Mouse (Mus musculus) monocyte, adult 5-6 weeks (primary cell): ENCODE data around the gene Megf6. TPM values are rescaled to one million over a fixed set of nuclear protein-coding genes. Genes with fewer than 3 reads are reported as not detected.

ENCODE experiments used
- ATAC-seq: fragments of 153-309, 156-312 bp; replicated peaks from 2 replicates; pipeline ENCODE4 v1.8.0; 2017; ENCODE audit warnings: mild to moderate bottlenecking; ENCODE audit not compliant: low TSS enrichment, insufficient number of reproducible peaks, severe bottlenecking, poor library complexity, low FRiP score
- total RNA-seq: library from RNA; stranded (forward); fragments of 200-1000, 200-491, 200-594 nt; gene quantifications from 3 replicates; pipeline ENCODE4 v1.2.3, GENCODE M21; 2017

Megf6 gene
- total RNA-seq, 1 experiment from 2014 or later: not detected

DNA sequence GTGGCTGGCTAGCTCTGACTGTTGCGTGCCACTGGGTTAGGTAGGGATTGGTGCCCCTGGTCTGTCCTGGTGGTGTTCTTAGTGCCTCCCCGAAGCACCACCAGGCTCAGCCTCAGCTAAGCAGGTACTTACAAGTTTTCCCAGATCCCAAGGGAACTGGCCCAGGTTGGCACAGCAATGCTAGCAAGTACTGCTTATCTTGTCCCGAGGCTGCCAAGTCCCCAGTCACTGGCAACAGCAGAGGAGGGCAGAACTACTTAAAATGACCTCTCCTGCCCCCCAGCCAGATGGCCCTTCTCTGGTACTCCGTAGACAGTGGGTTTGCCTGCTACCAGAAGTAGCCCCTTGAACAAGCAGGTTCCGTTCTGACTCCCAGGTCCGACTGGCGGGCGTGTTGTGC lies 68.7 kb downstream of the Megf6 start:
- no peak for ATAC-seq

DNA sequence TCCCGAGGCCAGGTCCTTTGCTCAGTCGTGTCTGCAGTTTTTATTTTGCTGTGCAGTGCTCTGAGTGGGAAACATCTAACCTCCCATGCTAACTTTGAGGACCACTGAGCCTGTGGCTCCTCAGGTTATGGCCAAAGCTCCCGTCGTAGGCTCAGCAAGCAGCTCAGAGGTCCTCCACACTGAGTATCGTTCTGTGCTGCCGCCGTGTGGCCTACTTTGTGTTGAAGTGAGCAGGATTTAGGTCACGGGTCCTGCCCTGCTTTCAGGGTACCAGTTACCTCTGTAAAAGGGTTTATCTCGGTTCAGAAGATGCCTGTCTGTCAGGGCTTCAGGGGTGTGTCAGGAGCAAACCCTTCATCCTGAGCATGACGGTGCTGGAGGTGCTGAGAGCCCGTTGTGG lies 70.1 kb downstream of the Megf6 start:
- no peak for ATAC-seq

DNA sequence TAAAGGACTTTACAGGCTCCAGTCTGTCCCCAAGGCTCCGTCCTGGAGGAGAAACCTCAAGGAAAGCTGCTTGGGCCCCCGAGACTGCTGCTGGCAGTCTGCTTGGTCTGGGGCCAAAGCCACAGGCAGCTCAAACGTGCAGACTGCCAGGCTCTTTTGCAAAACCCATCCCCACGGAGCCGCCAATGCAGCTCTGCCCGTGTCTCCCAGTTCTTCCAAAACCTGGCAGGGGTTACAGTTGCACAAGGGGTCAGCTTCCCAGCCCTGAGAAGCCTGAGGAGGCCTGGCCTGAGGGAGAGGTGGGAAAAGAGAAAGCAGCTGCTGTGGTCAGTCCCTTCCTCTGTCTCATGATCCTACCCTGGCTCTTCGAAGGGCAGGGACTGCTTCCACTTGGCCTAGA lies 74.8 kb downstream of the Megf6 start:
- no peak for ATAC-seq

DNA sequence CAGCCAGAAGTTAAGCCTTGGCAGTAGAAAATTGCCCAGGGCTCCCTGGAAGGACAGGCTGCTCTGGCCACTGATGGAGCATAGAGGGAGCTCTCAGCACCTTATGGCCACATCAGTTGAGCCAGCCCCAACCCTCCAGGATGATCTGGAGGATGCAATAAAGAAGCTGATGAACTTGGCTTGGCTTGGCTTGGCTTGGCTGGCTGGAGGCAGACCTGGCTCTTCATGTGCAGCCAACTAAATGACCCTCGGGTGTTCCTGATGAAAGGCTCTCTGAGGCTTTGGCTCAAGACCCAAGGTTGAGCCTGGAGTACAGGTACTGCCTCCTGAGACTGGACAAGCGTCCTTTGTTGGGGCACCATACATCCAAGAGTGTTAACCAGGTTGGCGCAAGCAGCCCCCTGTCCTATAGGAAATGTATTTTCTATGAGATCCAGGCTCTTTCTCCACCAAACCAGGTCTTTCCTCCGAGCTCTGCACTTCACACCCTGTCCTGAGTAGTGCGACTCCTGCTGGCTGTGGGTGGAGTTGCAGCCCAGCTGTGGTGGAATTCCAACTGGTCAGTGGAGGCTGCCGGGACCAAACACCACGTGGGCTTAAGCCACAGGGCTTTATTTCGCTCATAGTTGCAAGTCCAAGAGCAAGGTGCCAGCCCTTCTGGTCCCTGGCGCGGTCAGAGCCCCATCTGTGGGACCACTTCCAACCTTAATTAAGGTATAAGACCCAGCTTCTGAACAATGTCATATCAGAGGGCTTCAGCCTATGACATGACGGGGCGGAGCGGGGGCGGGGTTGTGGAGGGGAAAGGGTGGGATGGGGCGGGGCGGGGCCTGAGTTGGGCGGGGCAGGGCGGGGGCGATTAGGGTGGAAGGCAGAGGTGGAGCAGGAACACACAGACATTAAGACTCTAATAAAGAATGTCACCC lies 75.8 kb downstream of the Megf6 start:
- ATAC-seq: no peak; the same call in 1 of the 2 replicates

GRCm38 (mm10) chr4:154247207-154248091 lies 76.9 kb downstream of the Megf6 start:
- no peak for ATAC-seq

- no peak for ATAC-seq
These were observed 77.7 kb downstream of the Megf6 start for GRCm38 (mm10) chr4:154248092-154248805.

- no peak for ATAC-seq
These were observed 78.8 kb downstream of the Megf6 start for GRCm38 (mm10) chr4:154249316-154249715.

- no peak for ATAC-seq
These were observed 82.2 kb downstream of the Megf6 start for GRCm38 (mm10) chr4:154252537-154253255.

GRCm38 (mm10) chr4:154260755-154261154 lies 90.2 kb downstream of the Megf6 start:
- no peak for ATAC-seq

- ATAC-seq: no peak
These were observed 91.5 kb downstream of the Megf6 start for GRCm38 (mm10) chr4:154262071-154262470.

GRCm38 (mm10) chr4:154267511-154267910 lies 97.0 kb downstream of the Megf6 start:
- ATAC-seq: no peak

- no peak for ATAC-seq
These were observed 99.0 kb downstream of the Megf6 start for GRCm38 (mm10) chr4:154269520-154269919.

DNA sequence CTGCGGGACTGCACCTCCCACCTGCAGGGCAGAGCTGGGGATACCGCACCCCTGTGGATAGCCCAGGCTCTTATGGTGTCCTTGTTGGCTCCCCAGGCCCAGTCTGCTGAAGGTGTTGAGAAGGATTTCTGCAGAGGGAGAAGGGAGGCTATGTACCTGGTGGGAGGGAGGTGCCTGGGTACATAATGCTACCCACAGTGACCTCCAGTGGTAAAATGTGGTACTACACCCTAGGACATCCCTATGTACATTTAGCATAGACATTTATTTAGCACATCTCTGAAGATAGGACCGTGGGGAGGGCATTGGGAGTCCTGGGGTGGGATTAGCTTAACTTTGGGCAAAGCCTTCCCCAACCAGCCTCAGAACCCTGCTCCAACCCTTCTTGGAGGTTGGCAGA lies 102.5 kb downstream of the Megf6 start:
- no peak for ATAC-seq

DNA sequence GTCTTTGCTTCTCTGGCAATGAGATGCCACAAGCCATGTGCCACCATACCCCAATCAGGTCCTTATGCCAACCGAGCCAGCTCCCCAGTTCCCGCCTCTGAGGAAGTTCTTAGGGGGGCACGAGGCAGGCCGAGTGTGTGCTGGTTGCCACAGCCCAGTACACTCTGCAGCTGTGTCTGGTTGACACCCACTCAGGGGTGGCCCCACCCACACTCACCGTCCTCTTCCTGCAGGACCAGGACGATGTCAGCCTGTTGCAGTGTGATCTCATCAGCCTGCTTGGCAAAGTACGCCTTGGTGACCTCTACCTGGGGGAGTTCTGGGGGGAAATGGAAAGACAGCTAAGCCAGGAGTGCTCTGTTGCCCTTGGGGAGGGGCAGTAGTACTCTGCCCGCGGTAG lies 109.0 kb downstream of the Megf6 start:
- ATAC-seq: no peak

- no peak for ATAC-seq
These were observed 113.1 kb downstream of the Megf6 start for GRCm38 (mm10) chr4:154283671-154284070.

GRCm38 (mm10) chr4:154293735-154294201 lies 123.2 kb downstream of the Megf6 start:
- no peak for ATAC-seq

DNA sequence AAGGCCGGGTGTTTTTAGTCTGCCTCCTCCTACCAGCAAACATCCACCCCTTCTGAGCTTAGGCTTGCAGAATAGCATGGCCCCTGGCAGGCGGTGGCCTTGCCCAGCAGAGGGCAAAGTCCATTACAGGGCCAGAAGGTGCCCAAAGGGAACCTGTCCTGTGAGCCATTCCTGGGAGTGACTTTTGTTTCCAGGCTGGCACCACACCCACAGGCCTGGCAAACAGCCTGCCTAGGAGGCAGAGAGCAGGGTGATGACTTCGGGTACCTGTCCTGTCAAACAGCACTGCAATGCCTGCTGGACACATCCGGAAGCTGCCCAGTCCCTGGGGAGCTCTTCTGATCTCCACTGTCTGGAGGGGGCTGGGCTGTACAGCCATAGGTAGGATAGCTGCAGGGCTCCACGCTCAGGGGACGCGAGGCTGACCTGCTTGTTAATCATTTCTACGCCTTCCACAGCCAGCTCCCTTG lies 123.8 kb downstream of the Megf6 start:
- ATAC-seq: no peak

- no peak for ATAC-seq
These were observed 127.2 kb downstream of the Megf6 start for GRCm38 (mm10) chr4:154297761-154298160.
